Mouse (Mus musculus) heart, embryonic 11.5 days (tissue): ENCODE measurements around the gene Fancc. TPM values are rescaled to one million over a fixed set of nuclear protein-coding genes. Genes with fewer than 3 reads are reported as not detected.

Source experiments
- ATAC-seq: fragments of 200-750 bp; cut with Nextera tagmentation; replicated peaks from 2 replicates; pipeline ENCODE4 v1.8.0; 2017; ENCODE audit warnings: moderate library complexity; ENCODE audit not compliant: insufficient number of reproducible peaks, low FRiP score, low TSS enrichment
- H3K27ac ChIP-seq: fragments of 300-500 bp; sonication (generic); 2 replicates; pipeline ENCODE4 v1.5.1; 2014; ENCODE audit warnings: mild to moderate bottlenecking, low read depth, low read length
- H3K27me3 ChIP-seq: fragments of 300-500 bp; sonication (generic); 2 replicates; pipeline ENCODE4 v1.6.1; 2014; ENCODE audit warnings: mild to moderate bottlenecking, low read length, mixed read lengths; ENCODE audit not compliant: control insufficient read depth, insufficient read depth
- H3K36me3 ChIP-seq: fragments of 300-500 bp; sonication (generic); 2 replicates; pipeline ENCODE4 v1.6.1; 2014; ENCODE audit warnings: mild to moderate bottlenecking, low read length, moderate library complexity, mixed read lengths; ENCODE audit not compliant: control insufficient read depth, insufficient read depth
- H3K4me1 ChIP-seq: fragments of 300-500 bp; sonication (generic); 2 replicates; pipeline ENCODE4 v1.6.1; 2014; ENCODE audit warnings: low read length; ENCODE audit not compliant: control insufficient read depth, insufficient read depth
- H3K4me2 ChIP-seq: fragments of 300-500 bp; sonication (generic); 2 replicates; pipeline ENCODE4 v1.6.1; 2014; ENCODE audit warnings: mild to moderate bottlenecking, moderate library complexity
- H3K4me3 ChIP-seq: fragments of 300-500 bp; sonication (generic); 2 replicates; pipeline ENCODE4 v1.5.1; 2014; ENCODE audit warnings: low read depth, low read length
- H3K9ac ChIP-seq: fragments of 300-500 bp; sonication (generic); 2 replicates; pipeline ENCODE4 v1.6.1; 2014; ENCODE audit warnings: mild to moderate bottlenecking, low read depth, low read length, moderate library complexity
- H3K9me3 ChIP-seq: fragments of 300-500 bp; sonication (generic); replicated peaks from 2 replicates; pipeline ENCODE4 v1.6.1; 2016; ENCODE audit warnings: low read length; ENCODE audit not compliant: control insufficient read depth
- WGBS: fragments of 180-500 bp; shearing (Covaris S2); extraction: QIAGEN DNeasy Blood & Tissue Kit; methylation state at CpG from one replicate; pipeline ENCODE4 v1.1.7; 2014; ENCODE audit not compliant: insufficient replicate concordance; 5-methylcytosine and 5-hydroxymethylcytosine counted together
- microRNA counts: library from miRNA; unstranded; fragments of <30 nt; microRNA quantifications from one replicate; lab custom pipeline; 2015
- microRNA-seq: library from miRNA; unstranded; fragments of <30 nt; microRNA quantifications from one replicate; pipeline ENCODE4, GENCODE M21; 2016; ENCODE audit warnings: borderline number of aligned reads
- polyA plus RNA-seq: library from polyadenylated mRNA; unstranded; fragments of >200 nt; fragmentation: Nextera tagmentation; extraction: Ambion mirVana; gene quantifications from 2 replicates; pipeline ENCODE4 v1.2.1, GENCODE M21; 2014

The Fancc gene
- polyA plus RNA-seq, 1 experiment from 2014 or later: 12.3 TPM

GRCm38 (mm10) chr13:63236159-63236893 lies 260.8 kb downstream of the Fancc start:
- Histone ChIP-seq H3K27ac (no peak overlapping the region), H3K9me3 (no peaks in the 10 kb centered on the region), H3K9ac (no peak overlapping the region), H3K4me2 (no peak overlapping the region), H3K27me3 (no peaks in the 10 kb centered on the region), H3K4me1 (peaks cover 17% of the 10 kb centered on the region), H3K4me3 (no peak overlapping the region), H3K36me3 (no peaks in the 10 kb centered on the region)
- no peak for ATAC-seq
- 48% methylated on average over 5 of the region's 5 CpGs for WGBS

- H3K36me3 ChIP-seq: no peaks in the 10 kb centered on the region
- H3K4me3 ChIP-seq: no peak overlapping the region
- no peaks in the 10 kb centered on the region for H3K27me3 ChIP-seq
- no peak overlapping the region for H3K27ac ChIP-seq
- H3K9ac ChIP-seq: no peak overlapping the region
- H3K4me2 ChIP-seq: no peak overlapping the region
- ATAC-seq: no peak
- no peaks in the 10 kb centered on the region for H3K9me3 ChIP-seq
- WGBS: 87% methylated on average over 3 of the region's 3 CpGs
- H3K4me1 ChIP-seq: peaks cover 17% of the 10 kb centered on the region; the same call in 1 of the 2 replicates
Measured at GRCm38 (mm10) chr13:63235551-63235950, 261.5 kb downstream of the Fancc start.

MicroRNA genes within 50 kb of the gene (microRNA counts, 519-probe panel; counts per million panel counts)
- microRNA mmu-miR-23b (lab: Ali Mortazavi, UCI): 4,897 counts per million, percentile 48 among the panel's probes with 10 or more counts
- microRNA mmu-miR-24 (lab: Ali Mortazavi, UCI): 5,810 counts per million, percentile 70 among the panel's probes with 10 or more counts
- microRNA mmu-miR-27b (lab: Ali Mortazavi, UCI): 3,630 counts per million, percentile 21 among the panel's probes with 10 or more counts

Small RNA genes within 50 kb of the gene (microRNA-seq; reads per million reads assigned to microRNA genes)
- 17,742 reads per million, percentile 98 among the genes with 10 or more reads in this experiment for gene Mir23b
- gene Mir24-1: not detected
- gene Mir27b: 1,696 reads per million, percentile 87 among the genes with 10 or more reads in this experiment
- not detected for gene Mir3074-1

Other genes starting within 250 kb of the Fancc start
- gene Ptch1, start 76.3 kb upstream of the Fancc start, polyA plus RNA-seq: 7.4 and 11.8 TPM in 2 replicates